Mouse (Mus musculus) urinary bladder, adult 18-20 months (tissue): Measurements from ENCODE around the gene Insig2.

ENCODE experiments used
- DNase-seq, 2 experiments: peaks; one replicate each; pipeline ENCODE4 v3.0.0; 2022; ENCODE audit warnings: low spot score in 2 of 2, mixed read lengths in 2 of 2

Insig2 gene

GRCm38 (mm10) chr1:121326591-121327343, 5.6 kb downstream of the Insig2 start:
- no peak for DNase-seq

DNA sequence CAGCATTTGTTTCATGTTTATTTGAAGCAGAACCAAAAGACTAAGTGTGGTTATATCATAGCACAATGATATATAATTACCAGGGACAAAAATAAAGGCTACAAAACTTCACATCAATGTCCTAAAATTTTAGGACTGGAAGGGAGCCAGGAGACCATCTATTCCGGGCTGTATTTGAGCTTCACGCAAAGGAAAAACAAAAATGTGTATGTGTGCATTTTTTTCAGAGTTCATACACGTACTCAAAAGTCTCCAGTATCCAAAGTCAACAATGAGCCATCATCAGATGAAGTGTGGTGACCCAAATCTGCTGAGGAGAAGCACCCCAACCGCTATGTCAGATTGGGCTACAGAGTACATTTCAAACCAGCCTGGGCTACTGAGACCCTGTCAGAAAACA, 8.9 kb downstream of the Insig2 start:
- DNase-seq: no peak

GRCm38 (mm10) chr1:121314766-121315428, 17.5 kb downstream of the Insig2 start:
- DNase-seq: no peak

DNA sequence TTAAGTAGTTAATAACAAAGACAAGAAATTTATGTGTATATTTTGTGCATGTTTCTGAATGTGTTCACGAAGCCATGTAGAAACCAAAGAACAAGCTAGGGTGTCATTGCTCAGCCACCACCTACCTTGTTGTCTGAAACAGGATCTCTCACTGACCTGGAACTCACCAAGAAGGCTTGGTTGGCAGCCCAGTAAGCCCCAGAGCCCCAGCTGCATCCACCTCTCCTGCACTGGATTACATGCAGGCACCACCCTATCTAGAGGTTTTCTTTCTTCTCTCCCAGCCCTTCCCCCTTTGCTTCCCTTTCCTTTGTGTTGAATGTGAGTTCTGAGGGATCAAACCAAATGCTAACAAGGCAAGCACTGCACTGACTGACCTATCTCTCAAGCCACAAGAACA, 19.2 kb downstream of the Insig2 start:
- DNase-seq: no peak

- no peak for DNase-seq
These were observed 20.1 kb downstream of the Insig2 start for GRCm38 (mm10) chr1:121312326-121312725.

DNA sequence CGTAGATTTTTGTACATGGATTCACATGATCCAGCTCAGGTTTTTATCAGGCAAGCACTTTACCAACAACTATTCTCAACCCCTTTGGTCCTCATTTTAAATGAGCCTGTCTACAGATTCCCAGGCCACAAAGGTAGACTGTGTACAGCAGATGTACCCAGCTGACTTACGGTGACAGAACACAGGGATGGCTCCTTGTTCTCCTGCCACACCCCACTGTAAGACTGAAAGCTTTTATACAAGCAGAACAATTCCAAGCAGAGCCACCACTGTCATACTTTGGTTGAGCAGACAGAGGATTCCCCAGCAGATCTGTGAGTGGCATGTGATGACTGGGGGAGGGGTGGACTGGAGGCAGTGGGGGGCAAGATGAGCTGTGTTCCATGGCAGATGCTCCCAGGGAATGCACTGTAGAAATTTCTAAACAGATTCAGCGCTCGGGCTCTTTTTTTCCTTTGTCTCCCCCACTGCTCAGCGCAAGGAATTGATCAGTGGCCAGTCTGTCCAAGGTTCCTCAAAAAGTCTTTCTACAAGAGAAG, 35.6 kb downstream of the Insig2 start:
- no peak for DNase-seq

GRCm38 (mm10) chr1:121293571-121293970, 38.8 kb downstream of the Insig2 start:
- DNase-seq: no peak

DNA sequence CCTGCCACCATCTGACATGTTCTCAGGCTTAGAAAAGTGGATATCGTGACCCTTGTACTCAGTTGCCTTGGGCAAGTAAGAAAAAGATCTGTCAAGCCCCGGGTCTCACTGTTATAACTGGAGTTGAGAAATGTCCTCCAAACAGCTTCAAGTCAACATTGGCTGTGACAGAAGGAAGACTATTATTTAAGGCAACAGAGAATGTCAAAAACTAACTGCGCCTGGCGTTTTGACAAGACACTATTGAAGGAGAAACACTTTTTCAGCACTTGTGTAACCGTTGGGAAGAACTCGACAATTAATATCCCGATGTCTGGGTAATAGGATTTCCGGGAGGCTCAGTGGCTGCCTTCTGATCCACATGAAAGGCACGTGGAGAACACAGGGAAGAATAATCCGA, 41.5 kb downstream of the Insig2 start:
- DNase-seq: no peak

- no peak for DNase-seq
These were observed 42.0 kb downstream of the Insig2 start for GRCm38 (mm10) chr1:121290340-121290739.

DNA sequence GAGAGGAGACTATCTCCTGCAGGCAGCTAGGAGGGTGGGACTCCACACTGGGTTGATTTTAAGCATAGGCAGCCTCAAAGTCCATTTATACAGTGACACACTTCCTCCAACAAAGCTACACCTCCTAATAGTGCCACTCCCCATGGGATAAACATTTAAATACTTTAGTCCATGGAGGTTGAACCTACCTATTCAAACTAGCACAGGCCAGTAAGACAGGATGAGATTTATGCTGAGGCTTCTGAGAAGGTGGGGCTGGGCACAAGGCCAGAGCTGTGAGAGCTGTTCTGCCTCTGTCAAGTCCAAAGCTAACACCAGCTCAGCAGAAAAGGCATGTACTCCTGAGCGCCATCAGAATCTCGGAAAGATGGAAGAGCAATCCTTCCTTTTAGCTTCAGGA, 48.2 kb downstream of the Insig2 start:
- DNase-seq: no peak

DNA sequence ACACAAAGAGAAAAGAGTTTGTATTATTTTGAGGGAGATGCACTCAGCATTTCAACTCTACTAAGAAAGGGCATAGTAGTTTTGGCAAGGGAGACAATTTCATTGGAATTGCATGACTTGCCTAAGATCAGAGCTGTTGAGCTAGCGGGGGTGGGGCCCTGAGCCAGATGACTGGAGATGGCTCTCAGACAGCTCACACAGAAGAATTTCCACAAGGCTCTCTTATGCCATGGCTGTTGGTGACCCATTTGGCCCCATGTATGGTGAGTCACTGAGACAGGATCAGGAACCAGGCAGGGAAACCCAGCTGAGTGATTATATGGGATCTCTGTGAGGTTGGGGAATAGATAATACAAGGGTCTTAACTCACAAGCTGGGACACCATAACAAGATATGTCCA, 51.9 kb downstream of the Insig2 start:
- DNase-seq: no peak

GRCm38 (mm10) chr1:121278370-121278769, 54.0 kb downstream of the Insig2 start:
- no peak for DNase-seq

DNA sequence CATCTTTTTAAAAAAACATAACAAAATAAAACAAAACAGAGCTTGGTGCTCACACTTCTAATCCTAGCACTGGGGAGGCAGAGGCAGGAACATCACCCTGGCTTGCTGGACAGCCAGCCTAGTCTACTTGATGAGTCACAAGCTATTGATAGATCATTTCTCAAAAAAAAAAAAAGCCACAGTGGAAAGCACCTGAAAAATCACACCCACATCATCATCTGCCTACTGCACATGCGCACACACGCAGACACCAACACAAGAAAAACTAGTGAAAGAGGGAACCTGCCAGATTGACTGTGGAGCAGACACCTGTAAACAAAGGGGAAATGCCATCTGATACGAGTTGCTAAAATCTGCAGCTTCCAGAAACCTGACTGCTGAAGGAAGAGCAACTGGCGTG, 54.9 kb downstream of the Insig2 start:
- no peak for DNase-seq

DNA sequence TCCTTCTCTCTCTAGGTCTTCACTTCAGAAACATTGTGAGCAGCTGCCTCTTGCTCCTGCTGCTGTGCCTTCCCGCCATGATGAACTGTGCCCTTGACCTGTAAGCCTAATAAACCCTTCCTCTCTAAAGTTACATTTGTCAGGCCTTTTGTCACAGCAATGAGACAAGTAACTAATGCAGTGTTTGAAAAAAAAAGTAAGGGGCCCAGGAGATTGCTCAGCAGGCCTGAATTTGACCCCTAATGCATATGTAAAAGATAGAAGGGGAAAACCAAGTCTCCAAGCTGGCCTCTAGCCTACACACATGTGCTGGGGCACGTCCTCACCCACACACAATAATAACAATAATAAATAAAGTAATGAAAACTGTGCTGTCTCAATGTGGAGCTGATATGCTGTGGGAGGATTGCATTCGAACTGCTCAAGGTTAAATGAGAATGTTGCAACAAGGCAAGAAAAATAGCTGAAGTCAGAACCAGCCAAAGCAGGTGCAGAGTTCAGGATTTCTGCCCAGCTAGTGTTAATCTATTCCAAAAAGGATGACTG, 56.4 kb downstream of the Insig2 start:
- DNase-seq: no peak

- no peak for DNase-seq
These were observed 72.1 kb downstream of the Insig2 start for GRCm38 (mm10) chr1:121260171-121260741.
